Mouse (Mus musculus) left cerebral cortex, postnatal 14 days (tissue): ENCODE measurements around the gene Prdm8. TPM values are rescaled to one million over a fixed set of nuclear protein-coding genes. Genes with fewer than 3 reads are reported as not detected.
A peak's percentile ranks its signal among the peaks of the same experiment; 100 is the strongest.

Experiments used
- DNase-seq, 2 experiments: peaks; one replicate each; pipeline ENCODE4 v3.0.0; 2021 to 2022; ENCODE audit warnings: low spot score in 2 of 2, mixed read lengths in 1 of 2
- intact Hi-C: fragments of 180-260 bp; cut with DNase I; formaldehyde crosslinking; loops from one replicate; pipeline ENCODE4 v1.15.1; 2025
- total RNA-seq, 2 experiments: library from RNA; stranded (reverse); gene quantifications; 2 replicates each; pipeline ENCODE4 v1.2.3; 2021

Gene Prdm8
- total RNA-seq, 2 experiments from 2014 or later, result 44.0 to 45.1 TPM

- intact Hi-C loops, result loop anchor here (10.0 kb wide), 1 partner anchor 538 kb away; no protein-coding TSS in a partner anchor
- DNase-seq, result no peak
Measured at GRCm38 (mm10) chr5:98182603-98182920, 15.6 kb downstream of the Prdm8 start.

- DNase-seq, result peak in 1 of 2 experiments; percentile 37
- intact Hi-C loops, result loop anchor here (10.0 kb wide), 1 partner anchor 538 kb away; no protein-coding TSS in a partner anchor
Measured at GRCm38 (mm10) chr5:98183031-98183595, 16.1 kb downstream of the Prdm8 start.

DNA sequence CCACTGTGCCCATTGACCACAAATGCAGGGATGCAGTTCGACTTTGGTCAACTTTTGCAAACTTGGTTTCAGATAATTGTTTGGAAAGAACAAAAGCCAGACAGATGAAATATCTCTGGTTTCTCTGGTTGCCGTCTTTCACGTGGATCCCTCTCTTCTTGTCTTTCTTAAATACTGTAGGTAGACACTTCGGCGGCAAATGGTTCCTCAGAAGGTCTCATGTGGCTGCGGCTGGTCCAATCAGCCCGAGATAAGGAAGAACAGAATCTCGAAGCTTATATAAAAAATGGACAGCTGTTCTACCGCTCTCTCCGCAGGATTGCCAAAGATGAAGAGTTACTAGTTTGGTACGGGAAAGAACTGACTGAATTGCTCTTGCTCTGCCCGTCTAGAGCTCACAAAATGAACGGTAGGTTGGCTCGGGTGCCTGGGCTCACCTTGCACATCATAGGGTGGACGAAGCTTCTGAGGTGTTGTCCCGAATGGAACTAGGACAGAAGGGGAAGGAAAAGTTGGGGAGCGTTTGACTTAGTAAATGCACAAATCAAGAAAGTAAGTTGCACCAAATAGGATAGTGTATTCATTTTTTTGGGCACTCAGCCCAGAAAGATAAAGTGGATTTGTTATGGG is 17.4 kb downstream of the Prdm8 start:
- intact Hi-C loops, result loop anchor here (10.0 kb wide), 1 partner anchor 540 kb away; no protein-coding TSS in a partner anchor

GRCm38 (mm10) chr5:98184971-98185805 is 18.2 kb downstream of the Prdm8 start:
- intact Hi-C loops, result loop anchor here (10.0 kb wide), 1 partner anchor 540 kb away; no protein-coding TSS in a partner anchor
- peak; percentile 80 to 84 for DNase-seq

More for the DNA sequence above, 17.4 kb downstream of the Prdm8 start:
- peak in 1 of 2 experiments; percentile 46 for DNase-seq

DNA sequence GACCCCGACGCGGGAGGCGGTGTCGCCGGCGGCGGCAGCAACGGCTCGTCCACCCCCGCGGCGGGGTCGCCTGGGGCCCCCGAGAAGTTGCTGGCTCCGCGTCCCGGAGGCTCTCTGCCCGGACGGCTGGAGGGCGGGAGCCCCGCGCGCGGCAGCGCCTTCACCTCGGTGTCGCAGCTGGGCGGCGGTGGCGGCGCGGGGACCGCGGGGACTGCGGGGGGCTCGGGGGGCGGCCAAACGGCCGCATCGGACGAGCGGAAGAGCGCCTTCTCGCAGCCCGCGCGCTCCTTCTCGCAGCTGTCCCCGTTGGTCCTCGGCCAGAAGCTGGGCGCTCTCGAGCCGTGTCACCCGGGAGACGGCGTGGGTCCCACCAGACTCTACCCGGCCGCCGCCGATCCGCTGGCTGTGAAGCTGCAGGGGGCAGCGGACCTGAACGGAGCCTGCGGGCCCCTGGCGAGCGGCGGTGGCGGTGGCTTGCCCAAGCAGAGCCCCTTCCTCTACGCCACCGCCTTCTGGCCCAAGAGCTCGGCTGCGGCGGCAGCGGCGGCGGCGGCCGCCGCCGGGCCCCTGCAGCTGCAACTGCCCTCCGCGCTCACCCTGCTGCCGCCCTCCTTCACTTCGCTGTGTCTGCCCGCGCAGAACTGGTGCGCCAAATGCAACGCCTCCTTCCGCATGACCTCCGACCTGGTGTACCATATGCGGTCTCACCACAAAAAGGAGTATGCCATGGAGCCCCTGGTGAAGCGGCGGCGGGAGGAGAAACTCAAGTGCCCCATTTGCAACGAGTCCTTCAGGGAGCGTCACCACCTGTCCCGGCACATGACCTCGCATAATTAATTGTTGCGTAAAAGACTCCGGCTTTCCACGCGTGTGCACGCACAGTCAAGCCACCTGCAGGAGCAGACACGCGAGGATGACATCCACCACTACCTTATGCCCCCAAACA is 19.1 kb downstream of the Prdm8 start:
- intact Hi-C loops, result loop anchor here (10.0 kb wide), 1 partner anchor 541 kb away; no protein-coding TSS in a partner anchor
- DNase-seq, result no peak

DNA sequence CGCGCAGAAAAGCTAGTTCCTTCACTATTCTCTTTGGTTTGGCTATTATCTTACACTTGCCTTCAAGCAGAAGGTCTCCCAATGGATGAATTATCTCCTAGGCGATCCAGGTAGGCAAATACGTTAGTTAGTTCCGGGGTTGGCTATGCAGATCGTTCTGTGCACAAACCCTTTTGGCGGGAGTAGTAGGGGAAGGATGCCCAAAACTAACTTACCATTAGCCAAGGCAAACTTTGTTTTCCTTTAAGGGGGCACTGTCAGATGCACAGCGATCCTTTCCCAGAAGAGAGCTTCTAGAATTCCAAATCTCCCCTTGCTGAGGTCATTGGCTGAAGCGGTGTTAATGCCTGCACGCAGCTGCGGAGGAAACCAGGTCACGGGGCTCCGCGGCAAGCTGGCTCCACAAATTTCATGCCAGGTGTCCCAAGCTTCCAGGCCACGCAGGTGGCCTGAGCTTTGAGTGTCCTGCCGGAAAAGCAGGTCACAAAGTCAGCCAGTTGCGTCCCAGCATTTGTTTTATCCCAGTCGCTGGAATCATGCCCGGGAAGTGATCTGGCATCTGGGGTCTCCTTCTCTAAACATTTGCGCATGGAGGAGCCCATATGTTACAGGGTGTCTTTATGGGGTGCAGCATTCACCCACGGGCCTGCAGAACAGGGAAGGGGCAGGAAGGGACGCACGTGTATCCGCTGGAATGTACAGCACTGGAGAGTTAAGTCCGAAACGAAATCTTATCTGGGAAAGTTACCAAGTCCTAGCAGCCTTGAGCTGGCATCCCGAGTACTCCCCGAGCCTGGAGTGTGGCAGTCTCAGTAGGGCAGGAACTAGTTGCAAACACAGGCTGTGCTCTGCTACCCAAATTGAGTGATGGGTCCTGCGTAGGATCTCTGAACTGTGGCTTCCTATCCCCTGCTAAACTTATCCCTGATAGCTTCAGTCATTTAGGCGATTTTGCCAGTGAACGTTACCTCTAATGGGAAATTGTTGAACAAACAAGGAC is 22.5 kb downstream of the Prdm8 start:
- intact Hi-C loops, result loop anchor here (10.0 kb wide), 2 partner anchors 135 to 545 kb away; partner anchors contain the start of gene Cfap299
- no peak for DNase-seq

DNA sequence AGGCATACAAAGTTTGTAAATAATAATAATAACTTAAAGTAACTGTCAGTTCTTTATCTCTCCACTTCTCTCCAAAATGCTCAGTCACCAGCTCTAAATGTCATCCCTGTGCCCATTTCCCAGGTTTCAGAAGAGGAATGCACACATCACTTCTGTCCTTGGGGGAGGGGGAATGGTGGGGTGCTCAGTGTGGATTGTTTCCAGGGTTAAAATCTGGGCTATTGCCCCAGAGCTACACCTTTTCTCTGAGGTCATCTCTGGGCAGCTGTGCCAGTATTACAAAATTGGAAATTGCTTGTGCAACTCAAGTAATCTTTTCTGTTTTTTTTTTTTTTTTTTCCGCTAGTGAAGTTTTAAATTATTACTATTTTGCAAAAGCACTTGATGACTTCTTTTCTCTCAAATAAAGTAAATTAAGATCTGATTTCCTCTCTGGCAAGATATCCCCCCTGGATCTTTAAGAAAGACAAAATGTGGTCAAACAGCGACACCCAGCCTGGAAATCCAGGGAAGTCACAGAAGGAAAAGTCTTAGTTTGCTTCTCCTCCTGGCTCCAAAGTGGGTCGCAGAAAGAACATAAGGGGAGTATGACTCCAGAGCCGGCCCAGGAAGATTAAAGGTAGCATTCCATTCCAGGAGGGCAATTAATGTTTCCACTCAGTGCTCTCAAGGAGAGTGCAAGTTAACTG is 25.4 kb downstream of the Prdm8 start:
- intact Hi-C loops, result loop anchor here (10.0 kb wide), 1 partner anchor 132 kb away; the partner anchor contains the start of gene Cfap299

DNA sequence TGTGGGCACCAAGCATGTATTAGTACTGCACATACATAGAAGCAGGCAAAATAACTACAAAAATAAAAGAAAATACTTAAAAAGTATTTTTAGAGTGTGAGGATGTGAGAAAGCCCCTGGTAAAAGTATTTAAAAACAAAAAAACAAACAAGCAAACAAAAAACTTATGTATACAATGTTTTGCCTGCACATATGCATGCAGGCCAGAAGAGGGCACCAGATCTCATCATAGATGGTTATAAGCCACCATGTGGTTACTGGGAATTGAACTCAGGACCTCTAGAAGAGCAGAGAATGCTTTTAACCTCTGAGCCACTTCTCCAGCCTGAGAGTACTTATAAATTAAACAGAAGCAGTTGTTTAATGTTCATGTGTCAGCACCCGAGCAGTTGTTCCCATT is 28.0 kb downstream of the Prdm8 start:
- no peak for DNase-seq
- intact Hi-C loops, result loop anchor here (10.0 kb wide), 1 partner anchor 130 kb away; the partner anchor contains the start of gene Cfap299

More for the DNA sequence above, 25.4 kb downstream of the Prdm8 start:
- no peak for DNase-seq

DNA sequence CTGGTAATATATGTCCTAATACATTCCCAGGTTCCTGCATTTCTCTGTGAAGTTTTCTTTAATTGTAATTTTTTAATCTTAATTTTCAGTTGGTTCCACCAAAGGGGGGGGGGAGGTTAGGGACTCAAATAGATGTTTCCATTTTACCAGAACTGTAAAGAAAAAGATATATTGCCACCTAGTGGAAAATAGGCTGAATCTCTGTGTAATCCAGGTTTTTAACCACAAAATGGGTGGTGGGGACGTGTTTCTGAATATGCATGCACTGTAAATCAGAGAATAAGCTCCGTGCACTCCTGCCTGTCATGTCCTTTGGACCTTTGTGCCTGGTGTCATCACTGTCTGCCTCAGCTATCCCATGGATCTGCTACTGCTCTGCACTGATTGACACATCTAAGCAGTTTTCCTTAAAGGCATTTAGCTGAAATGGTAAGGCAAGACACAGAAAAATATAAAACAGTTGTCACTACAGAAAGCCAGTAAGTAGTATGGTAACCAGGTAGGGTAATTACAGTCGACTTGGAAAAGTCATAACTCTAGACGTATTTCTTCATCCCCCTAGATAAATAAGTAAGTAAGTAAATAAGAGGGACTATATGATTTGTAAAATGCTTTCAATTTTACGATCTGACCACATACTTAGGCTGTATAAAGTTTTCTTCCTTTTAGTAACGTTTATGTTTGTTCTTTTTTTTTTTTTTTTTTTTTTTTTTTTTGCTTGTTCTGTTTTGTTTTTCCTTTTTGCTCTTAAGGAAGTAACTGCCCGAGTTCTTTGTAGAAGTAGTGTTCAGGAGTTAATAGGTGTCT is 31.6 kb downstream of the Prdm8 start:
- intact Hi-C loops, result loop anchor here (10.0 kb wide), 1 partner anchor 126 kb away; the partner anchor contains the start of gene Cfap299
- DNase-seq, result no peak

DNA sequence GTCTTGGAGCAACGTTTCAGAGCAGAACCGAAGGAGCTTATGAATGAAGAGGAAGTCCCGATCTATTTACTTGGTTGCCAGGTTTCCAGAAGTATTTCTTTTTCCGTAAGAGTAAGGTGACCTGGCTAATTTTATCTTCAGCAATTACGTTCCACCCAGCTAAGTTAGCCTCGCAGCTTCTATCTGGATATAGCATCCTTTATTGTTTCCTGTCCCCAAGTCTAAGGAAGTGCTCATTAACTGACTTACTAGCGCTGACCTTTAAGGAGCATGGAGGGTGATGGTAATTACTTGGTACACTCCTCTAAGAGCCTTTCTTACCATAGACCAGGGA is 32.2 kb downstream of the Prdm8 start:
- DNase-seq, result no peak
- intact Hi-C loops, result loop anchor here (10.0 kb wide), 1 partner anchor 126 kb away; the partner anchor contains the start of gene Cfap299

DNA sequence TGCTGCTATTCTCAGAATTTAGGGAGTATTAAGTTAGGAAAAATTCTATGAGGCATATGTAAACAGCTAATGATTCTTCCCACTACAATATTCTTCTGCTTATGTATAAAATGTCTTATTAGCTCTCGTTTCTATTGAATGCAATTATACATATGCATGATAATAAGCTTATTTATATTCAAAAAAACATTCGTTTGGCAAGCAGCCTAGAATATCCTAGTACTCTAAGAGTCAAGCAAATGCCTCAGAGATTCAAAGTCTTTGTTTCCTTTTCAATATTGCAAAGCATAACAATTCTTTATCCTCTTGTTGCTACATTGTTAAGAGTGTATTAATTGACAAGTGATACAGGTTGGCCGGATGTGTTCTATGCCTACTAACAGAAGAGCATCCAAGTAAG is 34.6 kb downstream of the Prdm8 start:
- no peak for DNase-seq
- intact Hi-C loops, result no loop called here

DNA sequence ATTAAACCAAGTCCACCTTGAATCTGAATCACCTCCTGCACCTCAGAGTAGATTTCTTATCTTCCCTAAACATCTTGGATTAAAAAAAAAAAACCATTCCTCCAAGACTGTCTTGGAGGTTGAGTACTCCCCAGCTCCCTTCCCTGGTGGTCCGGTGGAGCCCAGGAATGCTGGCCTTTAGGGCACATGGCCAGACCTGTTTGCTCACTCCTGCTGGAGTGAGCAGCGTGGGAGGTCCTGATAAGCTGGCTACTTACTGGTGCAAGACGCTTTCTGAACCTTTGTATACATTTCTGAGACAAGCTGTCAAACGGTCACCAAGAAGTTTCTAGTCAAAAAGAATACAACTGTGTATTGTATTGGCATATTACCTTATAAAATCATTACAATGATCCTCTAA is 36.0 kb downstream of the Prdm8 start:
- no peak for DNase-seq
- intact Hi-C loops, result no loop called here

- no peak for DNase-seq
- intact Hi-C loops, result no loop called here
Measured at GRCm38 (mm10) chr5:98212501-98212900, 45.5 kb downstream of the Prdm8 start.

DNA sequence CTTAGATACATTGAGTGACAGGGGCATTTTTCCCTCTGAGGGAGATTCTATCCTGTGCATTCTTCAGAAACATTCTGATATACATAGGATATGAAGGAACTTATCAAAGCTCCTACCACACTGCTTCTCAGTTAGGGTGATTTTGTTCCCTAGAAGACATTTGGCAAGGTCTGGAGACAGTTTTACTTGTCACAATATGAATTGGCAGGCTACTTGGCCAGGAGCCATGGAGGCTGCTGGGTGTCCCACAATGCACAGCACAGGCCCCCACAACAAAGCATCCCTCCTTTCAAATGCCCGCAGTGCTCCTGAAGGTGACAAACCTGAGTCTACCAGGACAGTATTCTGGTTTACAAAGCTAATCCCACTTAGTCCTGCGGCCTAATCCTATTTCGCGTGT is 55.0 kb downstream of the Prdm8 start:
- DNase-seq, result no peak
- intact Hi-C loops, result no loop called here

GRCm38 (mm10) chr5:98226710-98227109 is 59.7 kb downstream of the Prdm8 start:
- intact Hi-C loops, result no loop called here
- no peak for DNase-seq

- intact Hi-C loops, result no loop called here
- DNase-seq, result no peak
Measured at GRCm38 (mm10) chr5:98229456-98229855, 62.5 kb downstream of the Prdm8 start.
